Mouse (Mus musculus) heart, embryonic 13.5 days (tissue): ENCODE results near the gene 1700012P22Rik. TPM values are rescaled to one million over a fixed set of nuclear protein-coding genes. Genes with fewer than 3 reads are reported as not detected.

Experiments used
- ATAC-seq: fragments of 200-750 bp; cut with Nextera tagmentation; 2 replicates; pipeline ENCODE4 v1.8.0; 2017; ENCODE audit warnings: moderate TSS enrichment; ENCODE audit not compliant: insufficient number of reproducible peaks, low FRiP score, low TSS enrichment; ENCODE audit errors: extremely low read depth
- H3K27ac ChIP-seq: fragments of 300-500 bp; sonication (generic); replicated peaks from 2 replicates; pipeline ENCODE4 v1.5.1; 2015; ENCODE audit warnings: moderate library complexity, mild to moderate bottlenecking, inconsistent platforms
- H3K27me3 ChIP-seq: fragments of 300-500 bp; sonication (generic); replicated peaks from 2 replicates; pipeline ENCODE4 v1.6.1; 2015; ENCODE audit warnings: mild to moderate bottlenecking, inconsistent platforms
- H3K36me3 ChIP-seq: fragments of 300-500 bp; sonication (generic); 2 replicates; pipeline ENCODE4 v1.6.1; 2015; ENCODE audit warnings: mild to moderate bottlenecking, inconsistent platforms
- H3K4me1 ChIP-seq: fragments of 300-500 bp; sonication (generic); 2 replicates; pipeline ENCODE4 v1.6.1; 2015; ENCODE audit warnings: inconsistent platforms
- H3K4me2 ChIP-seq: fragments of 300-500 bp; sonication (generic); 2 replicates; pipeline ENCODE4 v1.6.1; 2015; ENCODE audit warnings: inconsistent platforms, mild to moderate bottlenecking, moderate library complexity
- H3K4me3 ChIP-seq: fragments of 300-500 bp; sonication (generic); 2 replicates; pipeline ENCODE4 v1.5.1; 2015; ENCODE audit warnings: moderate library complexity, mild to moderate bottlenecking, inconsistent platforms
- H3K9ac ChIP-seq: fragments of 300-500 bp; sonication (generic); 2 replicates; pipeline ENCODE4 v1.6.1; 2015; ENCODE audit warnings: inconsistent platforms, mild to moderate bottlenecking, moderate library complexity
- H3K9me3 ChIP-seq: fragments of 300-500 bp; sonication (generic); 2 replicates; pipeline ENCODE4 v1.6.1; 2016; ENCODE audit warnings: inconsistent platforms
- WGBS: fragments of 180-500 bp; shearing (Covaris S2); methylation state at CpG from one replicate; pipeline ENCODE4 v1.1.7; 2015; ENCODE audit warnings: mixed read lengths; 5-methylcytosine and 5-hydroxymethylcytosine counted together
- polyA plus RNA-seq: library from polyadenylated mRNA; unstranded; fragments of >200 nt; fragmentation: Nextera tagmentation; extraction: Ambion mirVana; gene quantifications from 2 replicates; pipeline ENCODE4 v1.2.1, GENCODE M21; 2015

Gene 1700012P22Rik
- not detected in 2 replicates for polyA plus RNA-seq

DNA sequence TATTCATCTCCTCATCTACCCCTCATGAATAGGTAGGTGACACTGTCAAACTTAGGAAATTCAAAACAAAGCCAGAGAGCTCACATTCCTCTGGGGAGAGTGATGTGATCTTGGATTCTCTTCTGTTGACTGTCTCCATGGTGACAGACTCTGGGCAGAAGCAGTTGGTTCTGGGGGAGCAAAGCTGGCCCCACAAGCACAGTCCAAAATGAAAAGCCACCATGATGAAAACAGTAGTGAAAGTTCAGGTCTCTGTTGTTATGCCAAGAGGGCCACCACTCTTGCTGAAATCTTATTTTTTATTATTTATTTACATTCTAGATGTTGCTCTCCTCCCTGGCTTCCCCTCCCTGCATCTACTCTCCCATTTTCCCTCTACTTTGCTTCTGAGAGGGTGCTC, at the start of gene 1700012P22Rik:
Gene 1700012P22Rik, minus strand, starts transcription at position 101 of the 400 bp plus-strand sequence.
- H3K9ac ChIP-seq = no peak within 1 kb of the TSS
- H3K36me3 ChIP-seq = no peaks in the 10 kb centered on the region
- 0 out of 2 replicates have a peak, but pooled peaks cover 3% of the 10 kb centered on the region for H3K9me3 ChIP-seq
- H3K27ac ChIP-seq = no peak within 1 kb of the TSS
- no peak within 1 kb of the TSS for H3K4me2 ChIP-seq
- no peaks in the 10 kb centered on the region for H3K27me3 ChIP-seq
- H3K4me3 ChIP-seq = no peak within 1 kb of the TSS
- no peak for ATAC-seq
- H3K4me1 ChIP-seq = no peaks in the 10 kb centered on the region

DNA sequence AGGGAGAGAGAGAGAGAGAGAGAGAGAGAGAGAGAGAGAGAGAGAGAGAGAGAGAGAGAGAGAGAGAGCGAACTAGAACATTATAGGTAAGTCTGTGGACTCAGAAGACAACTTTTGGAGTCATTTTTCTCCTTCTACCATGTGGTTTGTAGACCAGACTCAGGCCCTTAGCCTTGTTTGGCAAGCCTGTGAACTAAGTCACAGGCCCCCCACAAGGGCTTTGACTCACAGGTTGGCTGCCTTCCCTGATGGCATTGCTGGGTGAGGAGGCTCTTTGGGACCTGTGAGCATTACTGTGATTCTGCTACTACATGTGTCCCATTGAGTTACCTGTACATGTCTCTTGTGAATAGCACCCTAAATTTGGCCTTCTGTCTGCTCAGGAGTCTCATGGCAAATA, 29.5 kb upstream of the 1700012P22Rik start:
- Histone ChIP-seq H3K9ac (no peak overlapping the region), H3K36me3 (no peaks in the 10 kb centered on the region), H3K9me3 (peaks cover 3% of the 10 kb centered on the region; the same call in 1 of the 2 replicates), H3K27ac (no peak overlapping the region), H3K27me3 (no peaks in the 10 kb centered on the region), H3K4me1 (no peaks in the 10 kb centered on the region), H3K4me3 (no peak overlapping the region), H3K4me2 (no peak overlapping the region)
- WGBS = 50% methylated on average over 1 of the region's 1 CpGs
- no peak for ATAC-seq

DNA sequence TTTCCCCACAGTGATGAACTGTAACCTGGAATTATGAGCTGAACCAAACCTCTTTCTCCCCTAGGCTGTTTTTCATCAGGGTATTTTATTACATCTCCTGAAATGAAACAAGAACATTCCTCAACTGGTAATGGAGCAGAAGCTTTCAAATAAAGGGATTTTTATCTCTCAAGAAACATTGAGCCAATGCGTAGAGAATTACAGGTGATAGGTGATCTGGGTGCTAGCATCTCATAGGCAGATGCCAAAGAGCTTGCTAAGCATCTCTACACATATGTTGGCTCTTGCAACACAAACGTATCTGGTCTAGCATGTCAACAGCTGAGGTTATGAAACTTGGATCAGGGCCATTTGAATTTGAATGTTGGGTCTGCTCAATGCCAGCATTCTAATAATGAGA, 26.6 kb upstream of the 1700012P22Rik start:
- Histone ChIP-seq H3K27me3 (no peaks in the 10 kb centered on the region), H3K4me2 (no peak overlapping the region), H3K4me1 (no peaks in the 10 kb centered on the region), H3K36me3 (no peaks in the 10 kb centered on the region), H3K4me3 (no peak overlapping the region), H3K9me3 (0 out of 2 replicates have a peak, but pooled peaks cover 7% of the 10 kb centered on the region), H3K9ac (no peak overlapping the region), H3K27ac (no peak overlapping the region)
- 64% methylated on average over 2 of the region's 2 CpGs for WGBS
- no peak for ATAC-seq

DNA sequence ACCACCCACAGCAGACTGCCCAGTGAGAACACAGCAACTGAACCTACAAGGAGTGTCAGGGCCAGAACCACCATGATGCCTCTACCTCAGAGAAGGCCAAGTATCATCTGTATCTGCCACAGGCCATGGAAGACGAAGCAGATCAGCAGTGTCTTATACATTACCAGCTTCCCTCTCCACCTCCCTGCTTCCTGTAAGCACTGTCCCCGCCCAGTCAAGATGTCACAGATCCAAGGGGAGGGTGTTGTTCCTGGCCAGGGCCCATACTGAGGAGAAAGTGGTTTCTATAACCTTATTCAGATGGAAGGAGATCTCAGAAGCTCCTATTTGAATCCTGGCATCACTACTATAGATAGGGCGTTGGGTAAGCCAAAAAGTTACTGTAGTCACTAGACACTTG, 25.1 kb upstream of the 1700012P22Rik start, which contains the start of gene Aadacl3:
Gene Aadacl3, minus strand, starts transcription at position 101 of the 400 bp plus-strand sequence.
- no peak for ATAC-seq
- 63% methylated on average over 3 of the region's 3 CpGs for WGBS
- Histone ChIP-seq H3K9ac (no peak within 1 kb of the TSS), H3K27me3 (no peaks in the 10 kb centered on the region), H3K9me3 (0 out of 2 replicates have a peak, but pooled peaks cover 7% of the 10 kb centered on the region), H3K4me2 (no peak within 1 kb of the TSS), H3K4me3 (no peak within 1 kb of the TSS), H3K4me1 (no peaks in the 10 kb centered on the region), H3K36me3 (no peaks in the 10 kb centered on the region), H3K27ac (no peak within 1 kb of the TSS)

DNA sequence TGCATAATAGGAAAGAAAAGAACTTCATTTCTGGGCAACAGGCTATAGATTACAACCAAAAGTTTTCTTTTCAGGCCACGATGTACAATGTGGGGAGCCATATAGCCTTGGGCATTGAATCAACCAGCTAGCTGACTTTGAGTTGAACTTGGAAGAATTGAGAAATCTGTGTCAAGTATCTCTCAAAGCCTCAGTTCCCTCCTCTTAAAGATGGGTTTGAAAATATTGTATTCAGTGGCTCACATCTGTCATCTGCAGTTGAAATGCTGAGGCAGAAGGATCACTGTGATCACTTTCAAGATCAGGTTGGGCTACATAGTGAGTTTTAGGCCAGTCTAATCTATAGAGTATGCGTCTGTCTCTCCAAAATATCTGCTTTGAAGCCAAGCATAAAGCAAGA, 14.6 kb upstream of the 1700012P22Rik start, which contains the start of gene Gm9944:
Gene Gm9944, minus strand, starts transcription at position 101 of the 400 bp plus-strand sequence.
- Histone ChIP-seq H3K9me3 (no peaks in the 10 kb centered on the region), H3K36me3 (no peaks in the 10 kb centered on the region), H3K9ac (no peak within 1 kb of the TSS), H3K4me1 (no peaks in the 10 kb centered on the region), H3K4me2 (no peak within 1 kb of the TSS), H3K27me3 (no peaks in the 10 kb centered on the region), H3K4me3 (no peak within 1 kb of the TSS), H3K27ac (no peak within 1 kb of the TSS)
- no peak for ATAC-seq
- 67% methylated on average over 2 of the region's 2 CpGs for WGBS

DNA sequence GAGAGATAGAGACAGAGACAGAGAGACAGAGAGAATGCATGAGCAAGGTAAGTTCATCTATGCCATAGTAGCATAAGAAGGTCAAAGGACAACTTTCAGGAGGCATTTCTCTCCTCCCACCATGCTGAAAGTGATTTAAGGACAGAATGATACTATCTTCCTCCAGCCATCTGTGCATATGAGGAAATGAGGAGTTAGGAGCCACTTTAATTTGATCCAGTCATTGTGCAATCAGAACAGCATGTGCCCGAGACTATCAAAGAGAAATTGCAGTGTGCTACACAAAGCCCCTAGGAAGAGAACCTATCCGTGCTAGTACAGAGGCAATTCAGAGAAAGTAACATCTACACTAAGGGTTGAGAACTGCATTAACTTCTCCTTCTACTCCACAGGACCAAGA, 10.0 kb upstream of the 1700012P22Rik start:
- WGBS = 70% methylated on average over 2 of the region's 2 CpGs
- Histone ChIP-seq H3K4me2 (no peak overlapping the region), H3K4me3 (no peak overlapping the region), H3K36me3 (no peaks in the 10 kb centered on the region), H3K4me1 (no peaks in the 10 kb centered on the region), H3K9me3 (no peaks in the 10 kb centered on the region), H3K9ac (no peak overlapping the region), H3K27ac (no peak overlapping the region), H3K27me3 (no peaks in the 10 kb centered on the region)
- no peak for ATAC-seq

DNA sequence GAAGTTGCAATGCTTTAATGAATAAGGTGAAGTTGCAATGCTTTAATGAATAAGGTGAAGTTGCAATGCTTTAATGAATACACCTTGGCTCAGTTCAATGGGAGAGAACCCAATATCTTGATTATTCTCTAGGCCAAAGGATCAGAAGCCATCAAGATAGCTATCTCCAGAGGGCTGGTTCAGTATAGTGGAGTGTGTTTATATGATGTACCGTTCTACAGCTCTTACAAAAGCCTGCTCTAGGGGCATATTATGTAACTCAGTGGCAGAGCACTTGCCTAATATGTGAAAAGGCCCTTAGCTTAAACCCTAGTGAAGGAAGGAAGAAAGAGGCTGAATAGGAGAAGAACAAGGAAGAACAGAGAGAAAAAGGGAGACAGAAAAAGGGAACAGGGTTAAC, 3.0 kb upstream of the 1700012P22Rik start:
- Histone ChIP-seq H3K9ac (no peak overlapping the region), H3K4me2 (no peak overlapping the region), H3K4me3 (no peak overlapping the region), H3K27me3 (no peaks in the 10 kb centered on the region), H3K9me3 (0 out of 2 replicates have a peak, but pooled peaks cover 3% of the 10 kb centered on the region), H3K4me1 (no peaks in the 10 kb centered on the region), H3K36me3 (no peaks in the 10 kb centered on the region), H3K27ac (no peak overlapping the region)
- ATAC-seq = no peak
- 75% methylated on average over 1 of the region's 1 CpGs for WGBS

DNA sequence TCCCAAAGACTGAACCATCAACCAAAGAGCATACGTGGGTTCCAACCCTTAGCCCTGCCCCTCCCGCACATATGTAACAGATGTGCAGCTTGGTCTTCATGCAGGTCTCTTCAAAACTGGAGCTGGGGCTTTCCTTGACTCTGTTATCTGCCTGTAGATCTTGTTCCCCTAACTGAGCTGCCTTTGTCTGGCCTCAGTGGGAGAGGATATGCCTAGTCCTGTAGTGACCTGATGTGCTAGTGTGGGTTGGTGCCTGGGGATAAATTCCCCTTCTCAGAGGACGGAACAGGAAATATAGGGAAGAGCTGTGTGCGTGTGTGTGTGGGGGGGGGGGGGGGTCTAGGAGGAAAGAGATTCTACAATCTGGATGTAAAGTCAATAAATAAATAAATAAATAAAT, 2.5 kb upstream of the 1700012P22Rik start:
- Histone ChIP-seq H3K36me3 (no peaks in the 10 kb centered on the region), H3K27me3 (no peaks in the 10 kb centered on the region), H3K9ac (no peak overlapping the region), H3K9me3 (0 out of 2 replicates have a peak, but pooled peaks cover 3% of the 10 kb centered on the region), H3K27ac (no peak overlapping the region), H3K4me3 (no peak overlapping the region), H3K4me2 (no peak overlapping the region), H3K4me1 (no peaks in the 10 kb centered on the region)
- ATAC-seq = no peak
- WGBS = 88% methylated on average over 4 of the region's 4 CpGs

DNA sequence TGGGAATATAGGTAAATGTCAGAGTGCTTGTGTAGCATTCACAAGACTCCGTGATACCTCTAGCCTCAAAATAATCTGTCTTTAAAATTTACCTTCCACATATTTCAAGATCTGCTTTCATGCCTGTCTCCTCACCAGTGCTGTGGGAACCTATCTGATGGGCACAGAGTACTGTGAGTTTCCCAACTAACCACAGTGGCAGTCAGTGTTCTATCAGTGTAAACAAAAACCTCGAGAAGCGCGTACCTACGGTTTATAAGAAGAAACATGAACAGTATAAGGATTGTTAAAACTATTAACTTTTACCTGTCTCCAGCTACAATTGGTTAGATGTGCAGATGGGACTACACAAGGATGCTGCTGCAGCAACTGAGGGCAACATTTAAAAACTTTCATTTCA, 5.4 kb downstream of the 1700012P22Rik start:
- Histone ChIP-seq H3K36me3 (no peaks in the 10 kb centered on the region), H3K27ac (no peak overlapping the region), H3K4me1 (no peaks in the 10 kb centered on the region), H3K4me2 (no peak overlapping the region), H3K4me3 (no peak overlapping the region), H3K9ac (no peak overlapping the region), H3K27me3 (no peaks in the 10 kb centered on the region), H3K9me3 (peaks cover 3% of the 10 kb centered on the region; the same call in 1 of the 2 replicates)
- ATAC-seq = no peak
- WGBS = 75% methylated on average over 5 of the region's 5 CpGs

DNA sequence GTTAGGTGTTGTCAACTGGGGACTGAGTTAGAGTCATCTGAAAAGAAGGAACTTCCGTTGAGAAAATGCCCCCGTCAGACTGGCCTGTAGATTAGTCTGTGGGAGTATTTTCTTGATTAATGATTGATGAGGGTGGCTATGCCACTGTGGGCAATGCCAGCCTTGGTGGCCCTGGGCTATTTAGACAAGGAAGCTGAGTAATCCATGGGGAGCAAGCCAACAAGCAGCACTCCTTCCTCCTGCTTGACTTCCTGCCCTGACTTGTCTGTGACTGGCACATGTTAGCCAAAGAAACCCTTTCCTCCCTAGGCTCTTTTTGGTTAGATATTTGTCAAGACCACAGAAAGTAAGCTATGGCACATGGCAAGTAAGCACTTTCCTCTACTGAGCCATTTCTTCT, 7.8 kb downstream of the 1700012P22Rik start:
- no peak for ATAC-seq
- peaks cover 3% of the 10 kb centered on the region; the same call in 1 of the 2 replicates for H3K9me3 ChIP-seq
- no peaks in the 10 kb centered on the region for H3K27me3 ChIP-seq
- H3K4me2 ChIP-seq = no peak overlapping the region
- no peaks in the 10 kb centered on the region for H3K4me1 ChIP-seq
- 65% methylated on average over 2 of the region's 2 CpGs for WGBS
- no peak overlapping the region for H3K4me3 ChIP-seq
- H3K9ac ChIP-seq = no peak overlapping the region
- no peak overlapping the region for H3K27ac ChIP-seq
- H3K36me3 ChIP-seq = no peaks in the 10 kb centered on the region

DNA sequence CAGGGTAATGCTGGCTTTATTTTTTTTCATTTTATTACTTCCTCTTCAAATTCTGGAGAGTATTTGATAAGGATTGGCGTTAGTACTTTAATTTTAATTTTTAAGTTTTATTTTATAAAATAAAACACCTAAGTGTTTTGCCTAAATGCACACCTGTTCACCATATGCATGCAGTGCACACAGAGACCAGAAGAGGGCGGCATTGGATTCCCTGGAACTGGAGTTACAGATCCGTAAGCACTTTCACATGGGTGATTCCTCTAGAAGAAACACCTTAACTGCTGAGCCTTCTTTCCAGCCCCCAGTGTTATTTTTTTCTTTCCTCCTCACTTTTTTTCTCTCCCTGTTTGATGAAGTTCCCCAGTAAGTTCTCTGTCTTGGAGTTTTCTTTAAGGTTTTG, 9.7 kb downstream of the 1700012P22Rik start:
- H3K36me3 ChIP-seq = no peaks in the 10 kb centered on the region
- H3K4me3 ChIP-seq = no peak overlapping the region
- no peak overlapping the region for H3K27ac ChIP-seq
- no peak overlapping the region for H3K9ac ChIP-seq
- WGBS = 18% methylated on average over 3 of the region's 3 CpGs
- no peaks in the 10 kb centered on the region for H3K27me3 ChIP-seq
- peaks cover 3% of the 10 kb centered on the region; the same call in 1 of the 2 replicates for H3K9me3 ChIP-seq
- H3K4me1 ChIP-seq = no peaks in the 10 kb centered on the region
- no peak for ATAC-seq
- no peak overlapping the region for H3K4me2 ChIP-seq

DNA sequence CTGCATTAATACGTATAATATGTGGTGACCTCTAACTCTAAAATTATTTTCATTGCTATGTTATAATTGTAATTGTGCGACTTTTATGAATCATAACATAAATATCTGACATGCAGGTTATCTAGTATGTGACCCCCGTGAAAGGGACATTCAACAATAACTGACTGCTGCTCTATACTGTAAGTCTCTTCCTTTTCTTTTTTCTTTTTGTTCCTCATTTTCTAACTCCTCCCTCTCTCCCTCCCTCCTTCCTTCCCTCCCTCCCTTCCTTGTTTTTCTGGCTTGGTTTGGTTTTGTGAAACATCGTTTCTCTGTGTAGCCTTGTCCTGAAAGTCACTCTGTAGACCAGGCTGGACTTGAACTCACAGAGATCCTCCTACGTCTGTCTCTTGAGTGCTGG, 14.0 kb downstream of the 1700012P22Rik start:
- Histone ChIP-seq H3K9me3 (no peaks in the 10 kb centered on the region), H3K4me1 (no peaks in the 10 kb centered on the region), H3K4me2 (no peak overlapping the region), H3K27ac (no peak overlapping the region), H3K27me3 (no peaks in the 10 kb centered on the region), H3K9ac (no peak overlapping the region), H3K4me3 (no peak overlapping the region), H3K36me3 (no peaks in the 10 kb centered on the region)
- 68% methylated on average over 5 of the region's 5 CpGs for WGBS
- no peak for ATAC-seq
